Mouse (Mus musculus): ENCODE measurements around the gene Rhbdl3. TPM values are rescaled to one million over a fixed set of nuclear protein-coding genes. Genes with fewer than 3 reads are reported as not detected.

The Rhbdl3 gene
- total RNA-seq (2022) = 10 to 100 TPM; 23.0 to 29.2 (median 24.2) TPM

DNA sequence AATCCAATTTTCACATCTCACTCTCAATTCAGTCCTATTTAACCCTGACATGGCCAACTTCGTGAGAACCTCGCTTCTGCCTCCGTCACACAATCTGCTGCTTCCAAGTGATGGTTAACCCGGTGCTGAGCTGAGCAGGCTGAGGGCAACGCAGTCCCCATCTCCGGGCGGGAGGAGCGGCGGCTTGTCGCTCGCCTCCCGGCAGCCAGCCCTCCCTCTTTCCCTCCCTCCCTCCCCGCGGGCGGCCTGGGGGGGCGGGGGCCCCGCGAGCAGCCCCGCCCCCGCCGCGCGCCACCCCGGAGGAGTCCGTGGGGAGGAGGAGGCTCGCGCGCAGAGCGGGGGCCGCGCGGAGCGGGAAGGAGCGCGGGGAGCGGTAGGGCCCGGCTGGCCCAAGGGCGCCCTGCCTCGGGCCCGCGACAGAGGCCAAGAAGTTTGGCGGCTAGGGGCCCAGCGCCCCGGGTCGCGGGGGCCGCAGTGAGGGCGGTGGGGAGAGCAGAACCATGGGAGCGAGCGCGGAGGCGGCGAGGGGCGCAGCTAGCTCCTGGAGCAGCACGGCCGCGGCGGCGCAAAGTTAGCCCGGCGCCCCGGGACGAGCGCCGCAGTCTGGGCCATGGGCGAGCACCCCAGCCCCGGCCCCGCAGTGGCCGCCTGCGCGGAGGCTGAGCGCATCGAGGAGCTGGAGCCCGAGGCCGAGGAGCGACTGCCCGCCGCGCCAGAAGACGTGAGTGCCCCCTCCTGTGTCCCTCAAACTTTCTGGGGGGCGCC lies at the start of gene Rhbdl3:
TSS of gene Rhbdl3 (plus strand) at position 362 of the 765 bp plus-strand sequence.
- DNase-seq (ENCODE audit: low spot score in 2 of 2) = peak; percentile 37 to 49

DNA sequence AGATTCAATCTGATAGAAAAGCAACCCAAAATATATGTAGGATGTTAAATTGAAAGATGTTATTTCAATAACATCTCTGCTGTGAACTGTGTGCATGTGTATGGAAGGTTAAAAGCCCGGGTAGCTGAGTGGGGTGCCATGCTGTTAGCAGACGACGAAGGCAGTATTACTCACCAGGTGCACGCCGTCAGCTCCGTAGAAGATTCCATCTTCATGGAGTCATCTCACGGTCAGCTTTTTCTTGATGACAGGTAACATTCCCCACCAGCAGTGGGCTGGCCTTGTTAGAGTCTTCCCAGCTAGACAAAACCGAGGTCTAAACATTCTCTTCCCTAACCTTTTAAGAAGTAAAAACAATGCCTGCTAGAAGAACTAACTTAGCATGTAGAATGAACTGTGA lies 36.6 kb upstream of the Rhbdl3 start:
- DNase-seq (ENCODE audit: low spot score in 2 of 2) = no peak

DNA sequence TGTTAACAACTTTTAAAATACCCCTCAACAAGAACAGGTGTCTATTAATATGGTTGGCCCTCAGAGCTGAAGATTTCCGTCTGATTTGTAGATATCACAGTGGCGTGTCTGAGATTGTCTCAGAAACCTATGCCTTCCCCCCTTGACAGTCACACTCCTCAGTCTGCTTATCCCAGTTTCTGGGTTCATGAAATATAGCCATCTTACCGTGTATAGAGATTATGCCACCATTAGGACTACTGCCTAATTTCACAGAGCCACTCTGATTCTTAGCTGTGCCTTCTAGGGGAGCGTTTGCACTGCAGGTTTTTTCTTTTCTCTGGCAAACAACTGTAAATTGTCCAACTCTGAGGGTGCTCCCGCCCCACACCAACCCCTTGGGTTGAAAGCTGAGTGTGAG lies 29.6 kb upstream of the Rhbdl3 start:
- DNase-seq (ENCODE audit: low spot score in 2 of 2) = no peak

DNA sequence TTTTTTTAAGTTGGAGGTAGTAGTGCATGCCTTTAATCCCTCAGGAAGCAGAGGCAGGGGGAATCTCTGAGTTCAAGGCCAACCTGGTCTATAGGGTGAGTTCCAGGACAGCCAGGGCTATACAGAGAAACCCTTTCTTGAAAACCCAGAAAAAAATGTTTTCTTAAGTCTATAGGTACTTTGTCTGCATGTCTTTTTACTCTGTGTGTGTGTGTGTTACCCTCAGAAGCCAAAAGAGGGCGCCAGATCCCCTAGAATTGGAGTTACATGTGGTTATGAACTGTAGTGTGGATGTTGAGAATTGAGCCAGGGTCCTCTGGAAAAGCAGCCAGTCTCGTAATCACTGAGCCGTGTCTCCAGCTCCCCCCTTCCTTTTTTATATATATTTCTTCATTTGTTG lies 25.7 kb upstream of the Rhbdl3 start:
- no peak for DNase-seq (ENCODE audit: low spot score in 2 of 2)

DNA sequence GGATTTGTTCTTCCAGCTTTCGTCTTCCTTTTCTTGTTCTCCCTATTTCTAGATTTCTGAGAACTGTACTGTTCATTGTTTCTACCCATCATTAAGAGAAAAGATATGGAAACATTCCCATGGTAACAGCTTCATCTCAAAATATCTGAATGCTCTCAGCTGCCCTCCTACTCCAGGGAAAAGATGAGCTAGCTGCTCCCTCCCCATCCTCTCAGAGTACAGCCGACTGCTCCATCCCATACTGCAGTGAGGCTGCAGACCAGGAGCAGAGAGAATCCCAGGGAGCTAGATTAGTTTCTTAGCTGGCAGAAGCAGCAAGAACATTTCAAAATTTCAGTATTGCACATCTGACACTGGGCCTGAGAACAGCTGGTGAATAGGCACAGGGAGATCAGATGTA lies 22.7 kb upstream of the Rhbdl3 start:
- DNase-seq (ENCODE audit: low spot score in 2 of 2) = no peak

DNA sequence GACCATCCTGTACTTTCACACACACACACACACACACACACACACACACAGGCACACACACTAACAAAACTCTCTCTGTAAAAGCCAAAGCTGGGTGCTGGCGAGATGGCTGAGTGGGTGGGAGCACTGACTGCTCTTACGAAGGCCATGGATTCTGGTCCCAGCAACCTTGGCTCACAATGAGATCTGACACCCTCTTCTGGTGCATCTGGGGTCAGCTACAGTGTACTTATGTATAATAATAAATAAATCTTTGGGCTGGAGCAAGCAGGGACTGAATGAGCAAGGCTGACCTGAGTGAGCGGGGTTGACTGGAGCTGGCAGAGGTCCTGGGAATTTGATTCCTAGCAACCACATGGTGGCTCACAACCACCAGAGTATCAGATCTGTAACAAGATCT lies 16.9 kb upstream of the Rhbdl3 start:
- no peak for DNase-seq (ENCODE audit: low spot score in 2 of 2)

DNA sequence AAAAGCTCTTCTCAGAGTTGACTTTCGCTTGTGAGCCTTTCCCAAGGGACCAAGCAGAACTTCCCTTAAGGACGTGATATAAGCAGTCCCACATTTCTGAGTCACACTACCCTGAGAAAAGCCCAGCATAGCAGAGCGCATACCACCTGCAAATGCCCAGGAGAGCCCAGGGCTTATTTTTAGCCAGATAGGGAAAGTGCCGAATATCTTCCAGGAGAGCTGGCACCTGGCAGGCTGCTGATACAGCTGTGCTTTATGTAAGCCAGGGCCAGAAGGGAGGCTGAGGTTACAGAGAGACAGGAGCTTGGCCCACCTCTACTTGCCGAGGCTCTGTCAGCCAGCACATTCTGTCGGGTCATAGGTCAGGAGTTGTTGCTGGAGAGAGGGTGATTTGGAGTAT lies 16.1 kb upstream of the Rhbdl3 start:
- DNase-seq (ENCODE audit: low spot score in 2 of 2) = no peak

DNA sequence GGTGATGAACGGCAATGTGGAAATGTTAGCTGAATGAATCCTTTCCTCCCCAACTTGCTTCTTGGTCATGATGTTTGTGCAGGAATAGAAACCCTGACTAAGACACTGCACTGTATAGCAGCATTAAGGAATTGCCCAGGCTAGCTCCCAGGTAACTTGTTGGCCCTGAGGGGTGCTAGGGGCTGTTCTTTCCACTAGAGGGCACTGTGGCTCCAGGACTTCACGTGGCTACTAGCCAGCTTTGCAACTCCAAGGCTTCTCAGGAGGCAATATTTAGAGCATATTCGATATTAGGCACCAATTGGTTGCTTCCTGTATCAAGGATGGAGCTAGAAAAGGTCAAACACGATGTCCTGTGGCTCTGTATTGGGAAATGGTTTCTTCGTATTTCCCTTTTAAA lies 13.6 kb upstream of the Rhbdl3 start:
- peak in 1 of 2 experiments; percentile 58 for DNase-seq (ENCODE audit: low spot score in 2 of 2)

DNA sequence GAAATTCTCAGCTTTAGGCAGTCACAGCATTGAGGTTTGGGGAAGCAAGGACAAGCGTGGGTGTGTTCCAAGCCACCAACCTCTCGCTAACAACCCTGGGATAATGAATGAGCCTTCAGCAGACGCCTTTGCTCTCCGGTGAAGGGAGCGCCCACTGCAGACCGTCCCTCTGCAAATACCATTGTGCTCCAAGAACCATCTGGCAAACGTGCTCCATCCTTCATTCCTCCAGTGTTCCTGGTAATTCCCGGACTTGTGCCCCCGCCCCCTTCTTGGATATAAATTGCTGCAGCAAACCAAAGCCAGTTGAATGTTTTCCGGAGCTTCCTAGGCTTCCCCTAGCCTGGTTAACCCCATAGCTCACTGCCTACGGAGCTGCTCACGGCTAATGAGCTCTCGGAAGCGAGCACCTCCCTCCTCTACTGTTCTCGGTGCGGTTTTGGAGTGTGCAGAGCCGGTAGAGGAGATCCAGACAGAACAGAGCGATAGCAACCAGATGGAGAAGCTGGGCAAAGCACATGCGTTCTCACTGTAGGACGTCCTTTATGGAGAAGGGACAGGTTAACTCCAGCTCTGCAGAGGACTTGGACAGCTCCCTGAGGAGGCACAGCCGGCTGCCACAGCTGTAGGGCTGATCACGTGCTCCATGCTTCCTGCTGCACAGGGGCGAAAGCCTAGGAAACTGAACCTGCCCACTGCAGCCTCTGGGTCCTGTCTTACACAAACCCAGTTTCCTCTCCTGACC lies 10.8 kb upstream of the Rhbdl3 start:
- peak; percentile 43 to 68 for DNase-seq (ENCODE audit: low spot score in 2 of 2)

DNA sequence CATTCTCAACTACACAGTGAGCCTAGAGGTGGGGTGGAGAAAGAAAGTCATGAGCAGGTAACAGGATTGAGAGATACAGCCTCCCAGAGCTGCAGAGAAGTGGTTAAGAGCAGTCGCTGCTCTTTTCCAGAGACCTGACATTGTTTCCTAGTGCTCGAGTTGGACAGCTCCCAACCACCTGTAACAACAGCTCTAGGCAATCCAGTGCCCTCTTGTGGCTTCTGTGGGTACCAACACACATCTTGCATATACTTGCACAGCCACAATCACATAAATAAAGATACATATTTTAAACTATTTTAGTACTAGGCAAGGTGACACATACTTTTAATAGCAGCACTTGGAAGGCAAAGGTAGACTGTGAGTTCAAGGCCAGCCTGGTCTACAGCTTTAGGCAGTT lies 9.7 kb upstream of the Rhbdl3 start:
- no peak for DNase-seq (ENCODE audit: low spot score in 2 of 2)

DNA sequence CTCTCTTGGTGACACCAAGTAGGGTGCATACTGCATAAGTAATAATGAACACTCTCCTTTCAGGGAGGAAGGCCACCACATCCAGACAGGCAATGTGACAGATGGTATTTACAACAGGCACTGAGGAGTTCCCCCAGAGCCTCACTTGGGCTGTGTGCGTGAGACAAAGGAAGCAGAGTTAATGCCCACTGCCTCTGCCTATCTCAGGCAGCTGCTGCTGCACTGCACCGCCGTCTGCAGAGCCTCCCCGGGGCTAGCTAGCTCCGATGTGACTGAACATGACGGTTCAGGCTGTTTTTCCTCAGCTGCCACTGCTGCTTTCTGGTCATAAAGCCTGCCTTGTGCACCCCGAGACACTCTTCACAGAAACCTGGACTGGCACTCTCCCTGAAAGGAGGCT lies 8.2 kb upstream of the Rhbdl3 start:
- DNase-seq (ENCODE audit: low spot score in 2 of 2) = no peak

DNA sequence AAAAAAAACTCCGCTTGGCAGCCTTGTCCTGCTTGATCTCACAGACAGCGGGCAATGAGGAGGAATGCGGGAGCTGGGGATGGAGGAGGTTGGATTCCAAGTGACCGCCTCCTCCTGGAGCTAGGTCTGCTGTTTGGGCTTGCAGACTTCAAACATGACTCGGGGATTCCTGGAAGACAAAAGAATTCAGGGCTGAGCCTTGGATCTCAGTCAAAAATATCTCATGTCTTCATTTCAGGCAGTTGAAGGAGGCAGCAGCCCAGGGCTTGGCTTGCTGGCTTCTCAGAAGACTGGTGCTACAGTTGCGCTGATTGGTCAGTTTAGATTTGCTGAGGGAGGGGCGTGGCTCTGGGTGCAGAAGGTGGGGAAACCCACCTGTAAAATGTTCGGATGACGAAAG lies 5.6 kb upstream of the Rhbdl3 start:
- no peak for DNase-seq (ENCODE audit: low spot score in 2 of 2)

DNA sequence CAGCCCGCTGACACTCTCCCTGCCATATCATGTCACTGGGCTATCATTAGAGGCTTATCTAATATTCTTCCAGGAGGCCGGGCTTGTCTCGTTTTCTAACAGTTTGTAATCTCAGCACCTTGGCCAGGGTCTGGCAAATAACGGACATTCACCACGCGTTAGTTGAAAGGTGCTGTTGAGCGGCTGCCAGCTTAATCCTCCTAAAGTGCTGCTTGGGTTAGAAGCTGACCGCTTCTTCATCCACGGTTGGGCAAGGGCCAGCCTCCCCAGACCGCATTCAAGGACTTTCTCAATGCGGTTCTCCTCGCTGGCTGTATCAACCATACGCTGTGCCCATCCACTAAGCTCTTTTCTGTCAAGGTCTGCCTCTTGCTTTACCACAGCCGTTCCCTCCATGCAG lies 4.9 kb upstream of the Rhbdl3 start:
- DNase-seq (ENCODE audit: low spot score in 2 of 2) = no peak

DNA sequence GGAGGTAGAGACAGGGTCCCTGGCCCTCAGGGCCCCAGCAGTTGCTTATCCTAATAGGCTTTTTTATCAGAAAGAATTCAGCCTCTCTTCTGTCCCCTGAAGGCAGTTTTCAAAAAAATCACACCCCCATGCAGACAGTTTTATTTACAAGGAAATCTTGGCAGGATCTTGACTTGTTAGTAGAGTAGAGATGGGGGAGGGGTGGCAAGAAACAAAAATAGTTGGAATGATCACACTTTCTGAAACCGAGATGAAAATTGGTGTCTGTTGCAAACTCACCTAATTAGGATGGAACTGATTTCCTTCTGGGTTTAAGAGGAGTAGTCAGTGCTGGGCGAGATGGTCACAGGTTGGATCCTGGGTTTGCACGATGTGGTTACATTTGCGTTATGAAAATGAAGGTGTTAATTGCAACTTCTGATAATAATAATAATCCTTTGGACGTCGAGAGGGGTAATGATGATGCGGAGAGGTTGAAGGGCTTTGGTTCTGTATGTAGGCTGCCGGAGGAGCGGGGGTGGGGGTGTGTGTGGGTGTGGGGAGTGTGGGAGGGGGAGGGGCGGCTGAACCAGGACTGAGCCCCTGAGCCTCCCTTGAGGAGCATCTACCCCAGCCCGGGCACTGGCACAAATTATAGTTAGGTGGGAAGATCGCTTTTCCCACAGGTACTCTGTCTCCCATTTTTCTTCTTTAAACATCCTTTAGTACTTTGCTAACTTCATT lies 1.0 kb upstream of the Rhbdl3 start:
- DNase-seq (ENCODE audit: low spot score in 2 of 2) = no peak

DNA sequence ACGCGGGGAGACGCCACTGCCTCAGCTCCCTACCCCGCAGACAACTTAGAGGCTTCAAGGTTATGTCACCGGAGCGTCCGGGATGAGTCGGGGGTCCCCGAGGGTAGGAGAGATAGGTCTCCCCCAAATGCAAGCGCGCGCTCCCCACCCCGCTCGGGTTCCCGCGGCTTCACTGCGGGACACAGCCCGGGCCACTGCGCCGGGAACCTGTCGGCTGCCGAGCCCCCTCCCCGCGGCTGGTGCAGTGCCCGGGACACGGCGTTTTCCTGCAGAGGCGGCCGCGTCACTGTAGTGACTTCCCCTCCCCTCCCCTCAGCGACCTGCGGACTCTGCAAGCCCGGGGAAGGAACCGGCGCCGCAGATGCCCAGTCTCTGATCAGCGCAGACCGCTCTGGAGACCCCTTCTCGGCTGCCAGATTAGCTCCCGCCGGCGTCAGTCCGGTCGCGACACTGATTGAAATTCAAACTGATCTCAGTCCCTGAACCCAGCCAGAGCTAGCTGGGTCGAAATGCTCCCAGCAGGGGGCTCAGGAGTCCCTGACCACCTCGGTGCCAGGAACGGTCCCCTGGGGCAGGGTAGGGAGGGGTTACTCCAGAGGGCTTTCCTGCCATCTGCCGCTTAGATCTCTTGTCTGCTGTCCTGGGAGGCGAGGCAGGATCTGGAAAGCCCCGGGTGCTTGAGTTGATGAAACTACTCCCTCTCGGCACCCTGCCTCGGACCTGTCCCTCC lies 769 bp downstream of the Rhbdl3 start:
- DNase-seq (ENCODE audit: low spot score in 2 of 2) = peak in 1 of 2 experiments; percentile 38

DNA sequence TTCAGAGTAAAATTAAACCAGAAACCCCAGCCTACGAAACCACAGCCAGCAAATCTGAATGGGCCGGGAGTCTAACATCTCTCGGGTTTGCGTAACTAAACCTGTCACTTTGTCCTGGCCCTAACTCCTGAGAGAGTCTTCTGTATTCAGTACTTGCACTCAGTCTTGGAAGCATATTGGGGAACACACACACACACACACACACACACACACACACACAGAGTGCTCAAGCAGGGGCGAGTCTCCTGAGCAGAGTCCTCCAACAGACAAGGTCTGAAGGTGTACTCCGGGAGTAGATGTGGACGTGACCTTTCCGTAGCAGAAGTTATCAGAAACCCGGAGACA lies 1.3 kb downstream of the Rhbdl3 start:
- DNase-seq (ENCODE audit: low spot score in 2 of 2) = peak in 1 of 2 experiments; percentile 27

DNA sequence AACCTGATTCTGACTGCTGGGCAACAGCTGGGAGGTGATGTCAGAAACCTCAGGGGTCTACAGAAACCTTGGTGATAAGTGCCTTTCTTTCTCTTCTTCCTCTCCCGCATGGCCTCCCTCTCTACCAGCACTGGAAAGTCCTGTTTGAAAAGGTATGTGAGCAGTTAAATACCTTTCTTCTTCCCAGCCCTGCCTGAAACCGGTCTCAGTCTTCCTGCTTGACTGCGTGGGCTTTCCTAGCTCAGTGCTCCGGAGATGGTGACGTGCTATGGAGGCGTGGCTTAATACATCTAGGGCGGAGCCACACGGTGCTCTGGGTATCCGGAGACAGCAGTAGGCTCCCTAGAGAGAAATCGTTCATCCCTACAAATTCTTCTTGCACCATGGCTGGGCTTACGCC lies 1.8 kb downstream of the Rhbdl3 start:
- DNase-seq (ENCODE audit: low spot score in 2 of 2) = peak; percentile 61 to 83

DNA sequence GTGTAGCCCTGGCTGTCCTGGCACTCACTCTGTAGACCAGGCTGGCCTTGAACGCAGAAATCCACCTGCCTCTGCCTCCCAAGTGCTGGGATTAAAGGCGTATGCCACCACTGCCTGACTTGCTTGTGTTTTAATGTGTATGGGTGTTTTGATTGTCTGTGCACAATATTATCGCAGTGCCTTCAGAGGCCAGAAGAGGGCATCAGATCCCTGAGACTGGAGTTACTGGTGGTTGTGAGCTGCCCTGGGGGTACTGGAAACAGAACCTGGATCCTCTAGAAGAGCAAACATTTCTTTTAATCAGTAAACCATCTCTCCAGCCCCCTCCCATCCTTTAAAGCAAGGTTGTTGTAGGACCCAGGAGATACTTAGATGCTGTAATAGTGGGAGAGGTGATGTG lies 3.0 kb downstream of the Rhbdl3 start:
- DNase-seq (ENCODE audit: low spot score in 2 of 2) = no peak

DNA sequence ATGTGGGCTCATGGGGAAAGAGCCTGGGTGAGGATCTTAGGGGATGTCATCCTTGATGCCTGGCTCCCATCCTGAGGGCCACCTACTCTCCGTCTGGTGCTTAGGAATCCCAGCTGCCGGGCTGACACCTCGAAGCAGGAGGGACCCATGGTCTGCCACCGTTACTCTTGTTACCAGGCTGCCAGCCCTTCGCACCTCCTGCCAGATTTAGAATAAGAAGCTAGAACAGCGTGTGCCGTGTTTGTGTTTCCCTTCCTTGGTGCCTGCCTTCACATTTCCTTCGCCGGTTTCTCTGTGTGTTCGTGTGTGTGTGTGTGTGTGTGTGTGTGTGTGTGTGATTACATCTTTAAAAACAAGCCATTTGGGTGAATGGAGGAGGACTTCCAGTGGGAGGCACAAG lies 4.1 kb downstream of the Rhbdl3 start:
- DNase-seq (ENCODE audit: low spot score in 2 of 2) = peak; percentile 50 to 85

DNA sequence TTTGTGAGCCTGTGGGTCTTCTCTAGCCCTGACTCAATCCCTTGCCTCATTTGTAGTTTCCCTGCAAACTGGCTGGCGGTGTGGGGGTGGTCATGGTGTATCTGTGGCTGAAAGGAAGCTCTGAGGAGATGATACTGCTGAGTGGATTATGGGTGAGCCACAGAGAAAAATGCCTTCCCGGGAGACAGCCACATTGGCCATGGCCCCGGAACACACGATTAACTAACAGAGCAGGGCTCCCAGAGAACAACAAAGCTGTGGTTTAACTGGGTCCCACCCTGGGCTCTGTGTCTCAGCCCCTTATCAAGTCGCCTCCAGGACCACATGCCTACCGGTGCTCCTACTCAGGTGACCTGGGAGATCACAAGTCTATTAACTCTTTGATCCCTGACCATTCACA lies 7.8 kb downstream of the Rhbdl3 start:
- no peak for DNase-seq (ENCODE audit: low spot score in 2 of 2)

DNA sequence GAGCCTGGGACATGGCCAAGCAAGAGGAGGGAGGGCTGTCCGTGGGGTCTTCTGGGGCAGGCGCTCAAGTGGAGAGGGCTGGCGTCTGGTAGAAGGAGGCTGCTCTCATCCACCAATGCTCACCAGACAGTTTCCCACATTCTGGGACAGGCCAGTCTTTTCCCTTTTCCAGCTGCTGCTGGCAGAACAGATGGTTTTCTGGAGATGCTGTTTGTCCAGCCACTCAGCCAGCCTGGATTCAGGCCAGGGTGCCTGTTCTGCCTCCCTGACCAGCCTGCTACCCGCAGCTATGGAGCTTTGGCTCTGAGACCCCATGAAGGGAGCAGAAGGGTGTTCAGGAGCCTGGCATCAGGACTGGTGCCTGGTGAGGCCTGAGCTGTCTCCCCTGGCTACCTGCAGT lies 10.6 kb downstream of the Rhbdl3 start:
- no peak for DNase-seq (ENCODE audit: low spot score in 2 of 2)

DNA sequence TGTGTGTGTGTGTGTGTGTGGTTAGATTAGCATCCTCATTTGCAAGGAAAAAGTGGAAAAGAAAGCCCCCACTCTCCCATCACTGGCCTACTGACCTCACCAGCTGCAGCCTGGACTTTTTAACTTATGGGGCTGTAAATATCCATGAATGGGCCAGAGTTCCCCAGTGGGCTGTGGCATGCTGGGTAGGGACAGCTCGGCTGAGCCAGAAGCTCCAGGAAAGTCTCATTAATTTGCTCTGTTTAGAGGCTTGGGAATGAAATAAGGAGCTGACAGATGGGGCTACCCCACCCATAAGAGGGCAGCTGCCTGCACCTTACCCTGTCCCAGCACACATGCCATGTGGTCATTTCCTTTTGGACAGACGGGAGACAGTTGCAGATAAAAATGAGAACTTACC lies 11.3 kb downstream of the Rhbdl3 start:
- no peak for DNase-seq (ENCODE audit: low spot score in 2 of 2)

Data from left cerebral cortex, adult 8-10 months (tissue).